Mouse (Mus musculus) midbrain, embryonic 14.5 days (tissue): ENCODE measurements around the gene Hsd17b11. TPM values are rescaled to one million over a fixed set of nuclear protein-coding genes. Genes with fewer than 3 reads are reported as not detected.

Source experiments
- ATAC-seq: fragments of 200-750 bp; cut with Nextera tagmentation; 2 replicates; pipeline ENCODE4 v1.8.0; 2017; ENCODE audit warnings: moderate number of reproducible peaks, moderate library complexity; ENCODE audit not compliant: low FRiP score, low TSS enrichment
- DNase-seq: peaks from one replicate; pipeline ENCODE4 v3.0.0-alpha.2; 2015
- H3K27ac ChIP-seq: fragments of 300-500 bp; sonication (generic); replicated peaks from 2 replicates; pipeline ENCODE4 v1.5.1; 2014; ENCODE audit warnings: mild to moderate bottlenecking, low read depth, low read length, moderate library complexity
- H3K27me3 ChIP-seq: fragments of 300-500 bp; sonication (generic); 2 replicates; pipeline ENCODE4 v1.6.1; 2014; ENCODE audit warnings: low read length, control low read depth, mixed read lengths; ENCODE audit not compliant: control insufficient read depth, insufficient read depth
- H3K36me3 ChIP-seq: fragments of 300-500 bp; sonication (generic); 2 replicates; pipeline ENCODE4 v1.6.1; 2014; ENCODE audit warnings: low read length, control low read depth; ENCODE audit not compliant: control insufficient read depth, insufficient read depth
- H3K4me1 ChIP-seq: fragments of 300-500 bp; sonication (generic); 2 replicates; pipeline ENCODE4 v1.6.1; 2014; ENCODE audit warnings: mild to moderate bottlenecking, antibody characterized with exemption, low read length, control low read depth; ENCODE audit not compliant: control insufficient read depth, insufficient read depth
- H3K4me2 ChIP-seq: fragments of 300-500 bp; sonication (generic); 2 replicates; pipeline ENCODE4 v1.6.1; 2014; ENCODE audit warnings: mild to moderate bottlenecking, low read length, moderate library complexity
- H3K4me3 ChIP-seq: fragments of 300-500 bp; sonication (generic); replicated peaks from 2 replicates; pipeline ENCODE4 v1.5.1; 2014; ENCODE audit warnings: low read depth, low read length
- H3K9ac ChIP-seq: fragments of 300-500 bp; sonication (generic); replicated peaks from 2 replicates; pipeline ENCODE4 v1.6.1; 2014; ENCODE audit warnings: mild to moderate bottlenecking, low read length, moderate library complexity
- H3K9me3 ChIP-seq: fragments of 300-500 bp; sonication (generic); 2 replicates; pipeline ENCODE4 v1.6.1; 2016; ENCODE audit warnings: low read length, control low read depth, mixed read lengths; ENCODE audit not compliant: control insufficient read depth
- WGBS: fragments of 180-500 bp; shearing (Covaris S2); extraction: QIAGEN DNeasy Blood & Tissue Kit; methylation state at CpG from one replicate; pipeline ENCODE4 v1.1.7; 2014; 5-methylcytosine and 5-hydroxymethylcytosine counted together
- polyA plus RNA-seq: library from polyadenylated mRNA; unstranded; fragments of >200 nt; fragmentation: Nextera tagmentation; extraction: Ambion mirVana; gene quantifications from 2 replicates; pipeline ENCODE4 v1.2.1, GENCODE M21; 2014

The Hsd17b11 gene
- polyA plus RNA-seq, 1 experiment from 2014 or later, result 1.8 TPM

- Histone ChIP-seq H3K36me3 (no peaks in the 10 kb centered on the region), H3K27ac (no peak overlapping the region), H3K9me3 (no peaks in the 10 kb centered on the region), H3K4me1 (no peaks in the 10 kb centered on the region; the same call in 1 of the 2 replicates), H3K4me3 (no peak overlapping the region), H3K27me3 (no peaks in the 10 kb centered on the region), H3K4me2 (peak overlapping the region; percentile 48), H3K9ac (peak overlapping the region; percentile 35; the same call in 1 of the 2 replicates)
- ATAC-seq (no peak), DNase-seq (peak; percentile 22)
- 53% methylated on average over 15 of the region's 15 CpGs for WGBS
These were observed 18.3 kb downstream of the Hsd17b11 start for GRCm38 (mm10) chr5:104003256-104003931.

GRCm38 (mm10) chr5:104002549-104003255, 19.0 kb downstream of the Hsd17b11 start:
- no peak for ATAC-seq
- H3K27ac ChIP-seq, result no peak overlapping the region
- 10% methylated on average over 18 of the region's 18 CpGs for WGBS
- H3K27me3 ChIP-seq, result no peaks in the 10 kb centered on the region
- H3K4me3 ChIP-seq, result peak overlapping the region; percentile 19
- peak overlapping the region; percentile 35; the same call in 1 of the 2 replicates for H3K9ac ChIP-seq
- H3K4me1 ChIP-seq, result no peaks in the 10 kb centered on the region; the same call in 1 of the 2 replicates
- no peaks in the 10 kb centered on the region for H3K9me3 ChIP-seq
- no peaks in the 10 kb centered on the region for H3K36me3 ChIP-seq
- DNase-seq, result peak; percentile 14
- peak overlapping the region; percentile 48 for H3K4me2 ChIP-seq

GRCm38 (mm10) chr5:103999738-104000137, 22.0 kb downstream of the Hsd17b11 start:
- 3% methylated on average over 5 of the region's 5 CpGs for WGBS
- ATAC-seq (no peak), DNase-seq (peak; percentile 91)
- H3K9ac ChIP-seq, result no peak overlapping the region
- no peak overlapping the region for H3K27ac ChIP-seq
- no peaks in the 10 kb centered on the region for H3K27me3 ChIP-seq
- H3K9me3 ChIP-seq, result no peaks in the 10 kb centered on the region
- H3K4me3 ChIP-seq, result no peak overlapping the region
- no peak overlapping the region for H3K4me2 ChIP-seq
- H3K36me3 ChIP-seq, result no peaks in the 10 kb centered on the region
- no peaks in the 10 kb centered on the region; the same call in 1 of the 2 replicates for H3K4me1 ChIP-seq

GRCm38 (mm10) chr5:103998739-103999138, 23.0 kb downstream of the Hsd17b11 start:
- Histone ChIP-seq H3K4me1 (no peaks in the 10 kb centered on the region; the same call in 1 of the 2 replicates), H3K27ac (no peak overlapping the region), H3K27me3 (no peaks in the 10 kb centered on the region), H3K4me3 (no peak overlapping the region), H3K9me3 (no peaks in the 10 kb centered on the region), H3K9ac (no peak overlapping the region), H3K4me2 (no peak overlapping the region), H3K36me3 (no peaks in the 10 kb centered on the region)
- DNase-seq (no peak), ATAC-seq (no peak)
- WGBS, result 75% methylated on average over 5 of the region's 5 CpGs

- H3K9me3 ChIP-seq, result no peaks in the 10 kb centered on the region
- no peak overlapping the region for H3K9ac ChIP-seq
- DNase-seq, result peak; percentile 60
- no peaks in the 10 kb centered on the region for H3K4me1 ChIP-seq
- no peak overlapping the region for H3K4me2 ChIP-seq
- H3K4me3 ChIP-seq, result no peak overlapping the region
- no peak overlapping the region for H3K27ac ChIP-seq
- WGBS, result 68% methylated on average over 3 of the region's 3 CpGs
- ATAC-seq, result no peak
- no peaks in the 10 kb centered on the region for H3K36me3 ChIP-seq
- H3K27me3 ChIP-seq, result no peaks in the 10 kb centered on the region
These were observed 26.5 kb downstream of the Hsd17b11 start for GRCm38 (mm10) chr5:103995181-103995580.

- no peak overlapping the region for H3K9ac ChIP-seq
- H3K4me2 ChIP-seq, result no peak overlapping the region
- WGBS, result 86% methylated on average over 4 of the region's 4 CpGs
- no peaks in the 10 kb centered on the region for H3K9me3 ChIP-seq
- H3K27ac ChIP-seq, result no peak overlapping the region
- H3K4me3 ChIP-seq, result no peak overlapping the region
- ATAC-seq, result no peak
- no peaks in the 10 kb centered on the region for H3K36me3 ChIP-seq
- H3K27me3 ChIP-seq, result no peaks in the 10 kb centered on the region
- H3K4me1 ChIP-seq, result no peaks in the 10 kb centered on the region
- no peak for DNase-seq
These were observed 27.1 kb downstream of the Hsd17b11 start for GRCm38 (mm10) chr5:103994669-103995068.

GRCm38 (mm10) chr5:103993601-103994000, 28.1 kb downstream of the Hsd17b11 start:
- no peaks in the 10 kb centered on the region for H3K4me1 ChIP-seq
- H3K9ac ChIP-seq, result no peak overlapping the region
- WGBS, result 89% methylated on average over 1 of the region's 1 CpGs
- DNase-seq (no peak), ATAC-seq (no peak)
- H3K9me3 ChIP-seq, result no peaks in the 10 kb centered on the region
- no peak overlapping the region for H3K27ac ChIP-seq
- no peaks in the 10 kb centered on the region for H3K27me3 ChIP-seq
- H3K4me2 ChIP-seq, result no peak overlapping the region
- no peak overlapping the region for H3K4me3 ChIP-seq
- no peaks in the 10 kb centered on the region for H3K36me3 ChIP-seq

GRCm38 (mm10) chr5:103992831-103993230, 28.9 kb downstream of the Hsd17b11 start:
- DNase-seq (no peak), ATAC-seq (no peak)
- Histone ChIP-seq H3K36me3 (no peaks in the 10 kb centered on the region), H3K9ac (no peak overlapping the region), H3K9me3 (no peaks in the 10 kb centered on the region), H3K27me3 (no peaks in the 10 kb centered on the region), H3K4me2 (no peak overlapping the region), H3K4me1 (no peaks in the 10 kb centered on the region), H3K27ac (no peak overlapping the region), H3K4me3 (no peak overlapping the region)
- 91% methylated on average over 9 of the region's 9 CpGs for WGBS
